Mouse (Mus musculus): ENCODE data around the gene Mapk1. TPM values are rescaled to one million over a fixed set of nuclear protein-coding genes. Genes with fewer than 3 reads are reported as not detected.

The Mapk1 gene
- polyA plus RNA-seq, 1 experiment from 2014 or later = 189 TPM

GRCm38 (mm10) chr16:17001109-17001508, 17.9 kb downstream of the Mapk1 start:
- Histone ChIP-seq H3K36me3 (ENCODE audit: control insufficient read depth, insufficient read depth, low read length) (no peaks in the 10 kb centered on the region), H3K4me1 (ENCODE audit: control insufficient read depth, insufficient read depth, low read length) (peaks cover 5% of the 10 kb centered on the region; the same call in 1 of the 2 replicates), H3K27me3 (ENCODE audit: control insufficient read depth, insufficient read depth, low read depth, low read length) (no peaks in the 10 kb centered on the region), H3K9ac (ENCODE audit: low read depth, low read length) (no peak overlapping the region), H3K4me2 (ENCODE audit: low read length) (no peak overlapping the region), H3K27ac (ENCODE audit: low read length) (no peak overlapping the region), H3K9me3 (replicated peaks; ENCODE audit: control insufficient read depth, low read length, poor library complexity, severe bottlenecking) (no peaks in the 10 kb centered on the region), H3K4me3 (ENCODE audit: low read depth, low read length) (no peak overlapping the region)
- WGBS = 89% methylated on average over 3 of the region's 3 CpGs
- no peak for ATAC-seq

GRCm38 (mm10) chr16:17007070-17007469, 23.9 kb downstream of the Mapk1 start:
- Histone ChIP-seq H3K27ac (ENCODE audit: low read length) (no peak overlapping the region), H3K27me3 (ENCODE audit: control insufficient read depth, insufficient read depth, low read depth, low read length) (no peaks in the 10 kb centered on the region), H3K4me2 (ENCODE audit: low read length) (no peak overlapping the region), H3K9me3 (replicated peaks; ENCODE audit: control insufficient read depth, low read length, poor library complexity, severe bottlenecking) (no peaks in the 10 kb centered on the region), H3K4me3 (ENCODE audit: low read depth, low read length) (no peak overlapping the region), H3K9ac (ENCODE audit: low read depth, low read length) (no peak overlapping the region), H3K4me1 (ENCODE audit: control insufficient read depth, insufficient read depth, low read length) (peaks cover 5% of the 10 kb centered on the region; the same call in 1 of the 2 replicates), H3K36me3 (ENCODE audit: control insufficient read depth, insufficient read depth, low read length) (no peaks in the 10 kb centered on the region)
- ATAC-seq = no peak
- WGBS = 93% methylated on average over 1 of the region's 1 CpGs

GRCm38 (mm10) chr16:17010036-17010435, 26.9 kb downstream of the Mapk1 start:
- ATAC-seq = no peak
- H3K4me3 ChIP-seq (ENCODE audit: low read depth, low read length) = no peak overlapping the region
- 98% methylated on average over 7 of the region's 7 CpGs for WGBS
- no peaks in the 10 kb centered on the region for H3K27me3 ChIP-seq (ENCODE audit: control insufficient read depth, insufficient read depth, low read depth, low read length)
- no peaks in the 10 kb centered on the region for H3K9me3 ChIP-seq (replicated peaks; ENCODE audit: control insufficient read depth, low read length, poor library complexity, severe bottlenecking)
- no peak overlapping the region for H3K27ac ChIP-seq (ENCODE audit: low read length)
- H3K4me2 ChIP-seq (ENCODE audit: low read length) = no peak overlapping the region
- no peak overlapping the region for H3K9ac ChIP-seq (ENCODE audit: low read depth, low read length)
- H3K4me1 ChIP-seq (ENCODE audit: control insufficient read depth, insufficient read depth, low read length) = 0 out of 2 replicates have a peak, but pooled peaks cover 2% of the 10 kb centered on the region
- H3K36me3 ChIP-seq (ENCODE audit: control insufficient read depth, insufficient read depth, low read length) = no peaks in the 10 kb centered on the region

- Histone ChIP-seq H3K4me2 (ENCODE audit: low read length) (no peak overlapping the region), H3K9ac (ENCODE audit: low read depth, low read length) (no peak overlapping the region), H3K36me3 (ENCODE audit: control insufficient read depth, insufficient read depth, low read length) (no peaks in the 10 kb centered on the region), H3K4me1 (ENCODE audit: control insufficient read depth, insufficient read depth, low read length) (0 out of 2 replicates have a peak, but pooled peaks cover 2% of the 10 kb centered on the region), H3K9me3 (replicated peaks; ENCODE audit: control insufficient read depth, low read length, poor library complexity, severe bottlenecking) (no peaks in the 10 kb centered on the region), H3K27ac (ENCODE audit: low read length) (no peak overlapping the region), H3K27me3 (ENCODE audit: control insufficient read depth, insufficient read depth, low read depth, low read length) (no peaks in the 10 kb centered on the region), H3K4me3 (ENCODE audit: low read depth, low read length) (no peak overlapping the region)
- WGBS = 94% methylated on average over 1 of the region's 1 CpGs
- no peak for ATAC-seq
These were observed 29.4 kb downstream of the Mapk1 start for GRCm38 (mm10) chr16:17012583-17012982.

- ATAC-seq = no peak
- H3K9me3 ChIP-seq (replicated peaks; ENCODE audit: control insufficient read depth, low read length, poor library complexity, severe bottlenecking) = no peaks in the 10 kb centered on the region
- no peaks in the 10 kb centered on the region for H3K27me3 ChIP-seq (ENCODE audit: control insufficient read depth, insufficient read depth, low read depth, low read length)
- H3K4me2 ChIP-seq (ENCODE audit: low read length) = no peak overlapping the region
- WGBS = 92% methylated on average over 4 of the region's 4 CpGs
- H3K4me1 ChIP-seq (ENCODE audit: control insufficient read depth, insufficient read depth, low read length) = 0 out of 2 replicates have a peak, but pooled peaks cover 2% of the 10 kb centered on the region
- H3K36me3 ChIP-seq (ENCODE audit: control insufficient read depth, insufficient read depth, low read length) = peaks cover 10% of the 10 kb centered on the region; the same call in 1 of the 2 replicates
- no peak overlapping the region for H3K27ac ChIP-seq (ENCODE audit: low read length)
- H3K4me3 ChIP-seq (ENCODE audit: low read depth, low read length) = no peak overlapping the region
- no peak overlapping the region for H3K9ac ChIP-seq (ENCODE audit: low read depth, low read length)
These were observed 32.1 kb downstream of the Mapk1 start for GRCm38 (mm10) chr16:17015111-17015852.

- Histone ChIP-seq H3K4me3 (ENCODE audit: low read depth, low read length) (no peak overlapping the region), H3K9ac (ENCODE audit: low read depth, low read length) (no peak overlapping the region), H3K27ac (ENCODE audit: low read length) (no peak overlapping the region), H3K9me3 (replicated peaks; ENCODE audit: control insufficient read depth, low read length, poor library complexity, severe bottlenecking) (no peaks in the 10 kb centered on the region), H3K4me1 (ENCODE audit: control insufficient read depth, insufficient read depth, low read length) (0 out of 2 replicates have a peak, but pooled peaks cover 2% of the 10 kb centered on the region), H3K4me2 (ENCODE audit: low read length) (no peak overlapping the region), H3K36me3 (ENCODE audit: control insufficient read depth, insufficient read depth, low read length) (peaks cover 10% of the 10 kb centered on the region; the same call in 1 of the 2 replicates), H3K27me3 (ENCODE audit: control insufficient read depth, insufficient read depth, low read depth, low read length) (no peaks in the 10 kb centered on the region)
- no peak for ATAC-seq
- 97% methylated on average over 3 of the region's 3 CpGs for WGBS
These were observed 32.7 kb downstream of the Mapk1 start for GRCm38 (mm10) chr16:17015853-17016230.

- no peak overlapping the region for H3K9ac ChIP-seq (ENCODE audit: low read depth, low read length)
- H3K4me3 ChIP-seq (ENCODE audit: low read depth, low read length) = no peak overlapping the region
- WGBS = 81% methylated on average over 6 of the region's 6 CpGs
- no peak overlapping the region for H3K27ac ChIP-seq (ENCODE audit: low read length)
- no peaks in the 10 kb centered on the region for H3K27me3 ChIP-seq (ENCODE audit: control insufficient read depth, insufficient read depth, low read depth, low read length)
- H3K4me2 ChIP-seq (ENCODE audit: low read length) = no peak overlapping the region
- H3K4me1 ChIP-seq (ENCODE audit: control insufficient read depth, insufficient read depth, low read length) = 0 out of 2 replicates have a peak, but pooled peaks cover 2% of the 10 kb centered on the region
- ATAC-seq = no peak
- no peaks in the 10 kb centered on the region for H3K9me3 ChIP-seq (replicated peaks; ENCODE audit: control insufficient read depth, low read length, poor library complexity, severe bottlenecking)
- peaks cover 12% of the 10 kb centered on the region; the same call in 1 of the 2 replicates for H3K36me3 ChIP-seq (ENCODE audit: control insufficient read depth, insufficient read depth, low read length)
These were observed 34.9 kb downstream of the Mapk1 start for GRCm38 (mm10) chr16:17018071-17018470.

GRCm38 (mm10) chr16:17024469-17025148, 41.4 kb downstream of the Mapk1 start:
- ATAC-seq = no peak
- H3K4me2 ChIP-seq (ENCODE audit: low read length) = no peak overlapping the region
- no peaks in the 10 kb centered on the region for H3K4me1 ChIP-seq (ENCODE audit: control insufficient read depth, insufficient read depth, low read length)
- H3K27me3 ChIP-seq (ENCODE audit: control insufficient read depth, insufficient read depth, low read depth, low read length) = no peaks in the 10 kb centered on the region
- no peak overlapping the region for H3K9ac ChIP-seq (ENCODE audit: low read depth, low read length)
- H3K36me3 ChIP-seq (ENCODE audit: control insufficient read depth, insufficient read depth, low read length) = peaks cover 13% of the 10 kb centered on the region
- no peak overlapping the region for H3K4me3 ChIP-seq (ENCODE audit: low read depth, low read length)
- no peaks in the 10 kb centered on the region for H3K9me3 ChIP-seq (replicated peaks; ENCODE audit: control insufficient read depth, low read length, poor library complexity, severe bottlenecking)
- 83% methylated on average over 3 of the region's 3 CpGs for WGBS
- no peak overlapping the region for H3K27ac ChIP-seq (ENCODE audit: low read length)

All from midbrain, embryonic 16.5 days (tissue).